Mouse (Mus musculus): ENCODE measurements around the gene Dlgap1.

- TF ChIP-seq CTCF (conservative IDR thresholded peaks at IDR 0.05; ENCODE audit: low read length) (peak; percentile 92), POU5F1 (IDR thresholded peaks at IDR 0.05; ENCODE audit: borderline replicate concordance, low read length) (no peak)
Measured at GRCm38 (mm10) chr17:70633181-70633944, 664.5 kb downstream of the Dlgap1 start.
